Mouse (Mus musculus) midbrain, embryonic 16.5 days (tissue): ENCODE measurements around the gene Med23. TPM values are rescaled to one million over a fixed set of nuclear protein-coding genes. Genes with fewer than 3 reads are reported as not detected.

Experiments
- ATAC-seq: fragments of 200-750 bp; cut with Nextera tagmentation; 2 replicates; pipeline ENCODE4 v1.8.0; 2017; ENCODE audit warnings: moderate TSS enrichment
- H3K27ac ChIP-seq: fragments of 300-500 bp; sonication (generic); 2 replicates; pipeline ENCODE4 v1.5.1; 2014; ENCODE audit warnings: mild to moderate bottlenecking, low read length, mixed read lengths
- H3K27me3 ChIP-seq: fragments of 300-500 bp; sonication (generic); 2 replicates; pipeline ENCODE4 v1.6.1; 2014; ENCODE audit warnings: low read depth, low read length, mixed read lengths; ENCODE audit not compliant: control insufficient read depth, insufficient read depth
- H3K36me3 ChIP-seq: fragments of 300-500 bp; sonication (generic); 2 replicates; pipeline ENCODE4 v1.6.1; 2014; ENCODE audit warnings: mild to moderate bottlenecking, low read length, moderate library complexity, mixed read lengths; ENCODE audit not compliant: control insufficient read depth, insufficient read depth
- H3K4me1 ChIP-seq: fragments of 300-500 bp; sonication (generic); 2 replicates; pipeline ENCODE4 v1.6.1; 2014; ENCODE audit warnings: mild to moderate bottlenecking, low read length, mixed read lengths; ENCODE audit not compliant: control insufficient read depth, insufficient read depth
- H3K4me2 ChIP-seq: fragments of 300-500 bp; sonication (generic); 2 replicates; pipeline ENCODE4 v1.6.1; 2014; ENCODE audit warnings: mild to moderate bottlenecking, low read length, mixed read lengths
- H3K4me3 ChIP-seq: fragments of 300-500 bp; sonication (generic); 2 replicates; pipeline ENCODE4 v1.5.1; 2014; ENCODE audit warnings: low read depth, mild to moderate bottlenecking, low read length, moderate library complexity, mixed read lengths
- H3K9ac ChIP-seq: fragments of 300-500 bp; sonication (generic); 2 replicates; pipeline ENCODE4 v1.6.1; 2014; ENCODE audit warnings: low read depth, low read length, mixed read lengths
- H3K9me3 ChIP-seq: fragments of 300-500 bp; sonication (generic); replicated peaks from 2 replicates; pipeline ENCODE4 v1.6.1; 2014; ENCODE audit warnings: mild to moderate bottlenecking, low read length, mixed read lengths; ENCODE audit not compliant: control insufficient read depth, poor library complexity, severe bottlenecking
- WGBS: fragments of 180-500 bp; shearing (Covaris S2); extraction: QIAGEN DNeasy Blood & Tissue Kit; methylation state at CpG from one replicate; pipeline ENCODE4 v1.1.7; 2014; 5-methylcytosine and 5-hydroxymethylcytosine counted together
- polyA plus RNA-seq: library from polyadenylated mRNA; unstranded; fragments of >200 nt; fragmentation: Nextera tagmentation; extraction: Ambion mirVana; gene quantifications from 2 replicates; pipeline ENCODE4 v1.2.1, GENCODE M21; 2015

The Med23 gene
- polyA plus RNA-seq, 1 experiment from 2014 or later = 28.7 TPM

GRCm38 (mm10) chr10:24841998-24842397, 27.8 kb upstream of the Med23 start:
- WGBS = 66% methylated on average over 2 of the region's 2 CpGs
- H3K9ac ChIP-seq = no peak overlapping the region
- no peak overlapping the region for H3K4me3 ChIP-seq
- H3K27ac ChIP-seq = no peak overlapping the region
- H3K9me3 ChIP-seq = no peaks in the 10 kb centered on the region
- H3K36me3 ChIP-seq = no peaks in the 10 kb centered on the region
- H3K4me1 ChIP-seq = no peaks in the 10 kb centered on the region
- ATAC-seq = no peak
- no peak overlapping the region for H3K4me2 ChIP-seq
- H3K27me3 ChIP-seq = no peaks in the 10 kb centered on the region

GRCm38 (mm10) chr10:24842676-24843075, 27.1 kb upstream of the Med23 start, which contains the start of gene Enpp3:
Enpp3 (minus strand) TSS chr10:24842823.
- Histone ChIP-seq H3K9ac (no peak within 1 kb of the TSS), H3K27ac (no peak within 1 kb of the TSS), H3K4me3 (no peak within 1 kb of the TSS), H3K36me3 (no peaks in the 10 kb centered on the region), H3K9me3 (no peaks in the 10 kb centered on the region), H3K27me3 (no peaks in the 10 kb centered on the region), H3K4me2 (no peak within 1 kb of the TSS), H3K4me1 (no peaks in the 10 kb centered on the region)
- no peak for ATAC-seq
- WGBS = 89% methylated on average over 1 of the region's 1 CpGs

DNA sequence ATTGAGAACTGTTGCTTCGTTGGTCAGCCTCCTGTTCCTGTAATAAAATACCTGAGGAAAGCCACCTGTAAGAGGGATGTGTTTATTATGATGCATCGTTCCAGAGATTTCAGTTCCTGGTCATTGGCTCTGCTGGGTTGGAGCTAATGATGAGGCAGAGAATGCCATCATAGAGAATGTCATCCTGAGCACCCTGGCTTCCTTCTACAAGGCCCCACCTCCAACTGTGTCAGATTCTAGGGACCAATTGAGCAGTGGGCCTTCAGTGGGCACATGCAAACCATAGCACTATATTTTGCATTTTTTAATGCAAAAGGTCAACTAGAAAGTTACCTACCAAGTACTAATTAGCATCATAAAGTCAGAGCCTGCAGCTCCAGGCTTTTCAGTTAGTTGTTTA, 6.6 kb upstream of the Med23 start:
- H3K9me3 ChIP-seq = no peaks in the 10 kb centered on the region
- H3K9ac ChIP-seq = no peak overlapping the region
- no peaks in the 10 kb centered on the region for H3K4me1 ChIP-seq
- no peak overlapping the region for H3K4me3 ChIP-seq
- H3K27ac ChIP-seq = no peak overlapping the region
- no peak overlapping the region for H3K4me2 ChIP-seq
- H3K36me3 ChIP-seq = no peaks in the 10 kb centered on the region
- no peak for ATAC-seq
- WGBS = 82% methylated on average over 2 of the region's 2 CpGs
- no peaks in the 10 kb centered on the region for H3K27me3 ChIP-seq

- no peaks in the 10 kb centered on the region for H3K27me3 ChIP-seq
- no peak overlapping the region for H3K9ac ChIP-seq
- no peak overlapping the region for H3K27ac ChIP-seq
- no peak overlapping the region for H3K4me2 ChIP-seq
- no peaks in the 10 kb centered on the region for H3K9me3 ChIP-seq
- no peaks in the 10 kb centered on the region for H3K36me3 ChIP-seq
- ATAC-seq = no peak
- 71% methylated on average over 6 of the region's 6 CpGs for WGBS
- no peak overlapping the region for H3K4me3 ChIP-seq
- no peaks in the 10 kb centered on the region for H3K4me1 ChIP-seq
Measured at GRCm38 (mm10) chr10:24864434-24864833, 5.4 kb upstream of the Med23 start.

DNA sequence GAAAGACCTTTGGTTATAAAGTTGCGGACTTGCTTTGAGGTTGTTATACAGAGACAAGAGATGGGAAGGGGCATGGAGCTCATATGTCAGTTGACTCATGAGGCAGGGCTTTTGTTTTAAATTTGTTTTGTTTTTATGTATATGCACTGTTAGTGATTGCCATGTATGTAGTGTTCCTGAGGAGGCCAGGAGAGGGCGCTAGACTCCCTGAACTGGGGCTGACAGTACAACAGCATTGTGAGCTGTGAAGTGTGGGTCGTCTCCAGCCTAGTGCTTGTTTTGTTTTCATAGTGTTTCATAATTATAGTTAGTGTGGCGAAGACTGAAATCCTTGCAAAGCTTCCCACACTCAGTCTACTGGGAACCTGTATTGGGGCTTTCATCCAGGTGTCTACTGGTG, 3.8 kb downstream of the Med23 start:
- Histone ChIP-seq H3K36me3 (peaks cover 32% of the 10 kb centered on the region), H3K4me1 (peaks cover 3% of the 10 kb centered on the region; the same call in 1 of the 2 replicates), H3K27ac (no peak overlapping the region), H3K4me3 (no peak overlapping the region), H3K9me3 (no peaks in the 10 kb centered on the region), H3K9ac (no peak overlapping the region), H3K4me2 (no peak overlapping the region), H3K27me3 (no peaks in the 10 kb centered on the region)
- no peak for ATAC-seq
- 79% methylated on average over 4 of the region's 4 CpGs for WGBS

DNA sequence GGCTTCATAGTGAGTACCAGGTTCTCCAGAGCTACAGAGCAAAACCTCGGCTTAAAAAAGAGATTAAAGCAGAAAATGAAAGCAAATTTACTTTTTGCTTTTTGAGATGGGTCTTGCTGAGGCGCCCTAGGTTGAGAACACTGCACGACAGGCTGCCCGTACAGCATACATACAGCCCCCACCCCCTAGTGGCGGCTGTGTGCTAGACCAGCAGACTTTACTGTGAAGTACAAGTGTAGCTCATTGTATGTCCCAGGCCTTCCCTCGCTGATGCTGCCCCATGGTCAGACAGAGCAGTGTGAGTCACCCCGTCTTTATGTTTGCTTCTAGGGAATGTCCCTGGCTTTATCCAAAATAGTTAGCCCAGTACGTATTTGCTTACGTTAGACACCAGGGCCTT, 16.2 kb downstream of the Med23 start:
- no peak overlapping the region for H3K27ac ChIP-seq
- ATAC-seq = 0 out of 2 replicates have a peak, but pooled peaks have one; percentile 66
- WGBS = 82% methylated on average over 9 of the region's 9 CpGs
- H3K4me3 ChIP-seq = no peak overlapping the region
- no peak overlapping the region for H3K4me2 ChIP-seq
- H3K9ac ChIP-seq = no peak overlapping the region
- H3K4me1 ChIP-seq = no peaks in the 10 kb centered on the region
- H3K36me3 ChIP-seq = peaks cover 34% of the 10 kb centered on the region
- H3K27me3 ChIP-seq = no peaks in the 10 kb centered on the region
- H3K9me3 ChIP-seq = no peaks in the 10 kb centered on the region

DNA sequence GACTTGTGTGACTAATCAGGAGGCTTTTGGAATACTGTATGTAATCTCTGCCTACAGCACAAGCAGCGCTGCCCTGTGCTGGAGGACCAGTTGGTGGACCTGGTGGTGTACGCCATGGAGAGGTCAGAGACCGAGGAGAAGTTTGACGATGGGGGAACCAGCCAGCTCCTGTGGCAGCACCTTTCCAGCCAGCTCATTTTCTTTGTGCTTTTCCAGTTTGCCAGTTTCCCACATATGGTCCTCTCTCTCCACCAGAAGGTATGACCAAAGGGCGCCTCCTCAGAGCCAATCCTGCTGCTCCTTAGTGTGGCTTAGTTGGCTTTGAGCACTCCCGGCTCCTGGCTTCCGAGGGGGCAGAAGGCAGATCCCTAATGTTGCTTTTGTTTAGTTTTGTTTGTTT, 18.6 kb downstream of the Med23 start:
- H3K27me3 ChIP-seq = no peaks in the 10 kb centered on the region
- H3K9me3 ChIP-seq = no peaks in the 10 kb centered on the region
- H3K27ac ChIP-seq = no peak overlapping the region
- H3K4me1 ChIP-seq = no peaks in the 10 kb centered on the region
- no peak for ATAC-seq
- H3K36me3 ChIP-seq = peaks cover 30% of the 10 kb centered on the region
- H3K4me3 ChIP-seq = no peak overlapping the region
- no peak overlapping the region for H3K9ac ChIP-seq
- H3K4me2 ChIP-seq = no peak overlapping the region
- WGBS = 100% methylated on average over 7 of the region's 7 CpGs

DNA sequence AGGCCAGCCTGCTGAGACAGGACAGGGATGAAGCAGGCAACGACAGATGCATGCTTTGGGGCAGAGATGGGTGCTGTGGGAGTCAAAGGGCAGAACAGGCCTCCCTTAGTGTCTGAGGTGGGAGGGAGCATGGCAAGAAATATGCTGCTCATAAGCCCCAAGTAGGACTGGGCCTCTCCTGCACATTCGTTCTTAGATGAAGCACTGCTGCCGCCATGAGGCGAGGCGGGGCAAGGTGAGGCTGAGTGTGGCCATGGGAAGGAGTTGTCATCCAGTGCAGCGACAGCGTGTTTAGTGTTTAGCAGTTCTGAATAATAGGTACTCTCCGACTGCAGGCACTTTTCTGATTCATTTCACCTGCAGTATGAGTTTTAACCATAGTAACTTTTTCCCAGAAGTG, 26.1 kb downstream of the Med23 start:
- ATAC-seq = no peak
- Histone ChIP-seq H3K9ac (no peak overlapping the region), H3K36me3 (peaks cover 47% of the 10 kb centered on the region), H3K27me3 (no peaks in the 10 kb centered on the region), H3K4me3 (no peak overlapping the region), H3K9me3 (no peaks in the 10 kb centered on the region), H3K4me2 (no peak overlapping the region), H3K4me1 (no peaks in the 10 kb centered on the region), H3K27ac (no peak overlapping the region)
- 92% methylated on average over 8 of the region's 8 CpGs for WGBS

DNA sequence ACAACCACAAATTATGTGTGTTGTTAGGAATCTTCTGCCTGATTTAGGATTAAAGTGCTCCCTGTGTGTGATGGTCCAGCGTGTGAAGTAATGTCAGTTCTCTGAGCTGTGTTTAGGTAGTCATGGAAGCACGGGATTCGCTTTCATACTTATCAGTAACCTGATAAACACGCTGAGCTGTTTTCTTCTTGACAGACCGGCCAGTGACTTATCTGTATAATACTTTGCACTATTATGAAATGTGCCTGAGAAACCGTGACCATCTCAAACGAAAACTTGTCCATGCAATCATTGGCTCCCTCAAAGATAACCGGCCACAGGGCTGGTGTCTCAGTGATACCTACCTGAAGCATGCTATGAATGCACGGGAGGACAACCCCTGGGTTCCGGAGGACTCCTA, 35.8 kb downstream of the Med23 start:
- H3K9me3 ChIP-seq = no peaks in the 10 kb centered on the region
- no peak overlapping the region for H3K9ac ChIP-seq
- peaks cover 59% of the 10 kb centered on the region for H3K36me3 ChIP-seq
- no peak for ATAC-seq
- H3K4me2 ChIP-seq = no peak overlapping the region
- no peaks in the 10 kb centered on the region for H3K4me1 ChIP-seq
- no peak overlapping the region for H3K27ac ChIP-seq
- no peaks in the 10 kb centered on the region for H3K27me3 ChIP-seq
- no peak overlapping the region for H3K4me3 ChIP-seq
- 96% methylated on average over 10 of the region's 10 CpGs for whole genome bisulfite sequencing

DNA sequence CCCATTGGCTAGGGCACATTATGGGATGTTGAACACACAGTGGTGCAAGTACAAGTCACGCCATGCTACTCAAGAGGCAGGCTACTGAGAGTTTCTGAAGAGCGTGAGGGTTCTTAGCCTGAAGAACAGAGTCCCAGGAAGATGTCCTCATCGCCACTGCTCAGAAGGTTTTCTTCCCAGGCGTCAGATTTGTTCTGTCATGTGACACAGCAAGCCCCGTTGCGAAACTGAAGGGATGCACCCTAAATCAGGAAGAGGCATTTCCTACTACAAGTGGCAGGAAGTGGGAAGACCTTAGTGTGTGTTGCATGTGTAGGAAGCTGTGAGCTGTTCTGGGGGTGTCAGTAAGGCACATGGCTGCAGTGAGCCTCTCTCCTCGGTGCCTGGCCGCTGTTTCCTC, 41.4 kb downstream of the Med23 start:
- no peak overlapping the region for H3K4me2 ChIP-seq
- no peaks in the 10 kb centered on the region for H3K9me3 ChIP-seq
- H3K4me1 ChIP-seq = no peaks in the 10 kb centered on the region
- H3K36me3 ChIP-seq = peaks cover 42% of the 10 kb centered on the region
- 94% methylated on average over 8 of the region's 8 CpGs for WGBS
- H3K27ac ChIP-seq = no peak overlapping the region
- no peak overlapping the region for H3K4me3 ChIP-seq
- no peak for ATAC-seq
- no peaks in the 10 kb centered on the region for H3K27me3 ChIP-seq
- H3K9ac ChIP-seq = no peak overlapping the region
